19 mouse cellular contexts compared by ENCODE assay signal in genomic region chr7:45767500-45767899, GRCm38 (mm10). TPM values are rescaled to one million over a fixed set of nuclear protein-coding genes. Genes with fewer than 3 reads are reported as not detected.
"Had no signal": no experiment of that assay in that cellular context is flagged by ENCODE, and none has a peak within 500 bp of the region (broad histone marks: within the 10 kb centered on the region; RNA-seq: fewer than 3 reads in every experiment).

No protein-coding gene starts in this region.

- H3K4me3 ChIP-seq: left cerebral cortex, adult 2 months; limb, embryonic 10.5 days; megakaryocyte, embryonic 14.5 days; midbrain, embryonic 15.5 days; neural tube, embryonic 12.5 days had no signal

- DNase-seq: kidney, adult 9 months; kidney, postnatal 25 days; lung, postnatal 10 days; right cerebral cortex, postnatal 4 days; thymus, postnatal 4 days had no signal

- H3K27ac ChIP-seq: left cerebral cortex, adult 2 months; limb, embryonic 10.5 days; macrophage; midbrain, embryonic 15.5 days; neural tube, embryonic 12.5 days had no signal

- H3K4me2 ChIP-seq: liver, embryonic 11.5 days; midbrain, embryonic 11.5 days; midbrain, embryonic 15.5 days; neural tube, embryonic 12.5 days had no signal

- H3K36me3 ChIP-seq: limb, embryonic 10.5 days; midbrain, embryonic 15.5 days; neural tube, embryonic 12.5 days had no signal

- H3K9me3 ChIP-seq: limb, embryonic 10.5 days; midbrain, embryonic 15.5 days; neural tube, embryonic 12.5 days had no signal

- H3K9ac ChIP-seq: midbrain, embryonic 15.5 days; neural tube, embryonic 12.5 days had no signal

- H3K4me1 ChIP-seq: limb, embryonic 10.5 days; midbrain, embryonic 15.5 days; neural tube, embryonic 12.5 days had no signal

- ATAC-seq: midbrain, embryonic 15.5 days had no signal

- H3K27me3 ChIP-seq: midbrain, embryonic 15.5 days; neural tube, embryonic 12.5 days had no signal

RNA-seq across cellular contexts. Expression of gene Lmtk3, which starts 16.0 kb away (rescaled TPM):
- total RNA-seq: monocyte, adult 5-6 weeks; neutrophil, adult 5-6 weeks had no signal
- polyA plus RNA-seq: liver, embryonic 16.5 days had no signal

RNA-seq across cellular contexts. Expression of gene Sult2b1, which starts 17.0 kb away (rescaled TPM):
- total RNA-seq: monocyte, adult 5-6 weeks; neutrophil, adult 5-6 weeks had no signal

RNA-seq across cellular contexts. Expression of gene Spaca4, which starts 41.9 kb away (rescaled TPM):
- total RNA-seq: layer of hippocampus, postnatal 25 days; left cerebral cortex, adult 2 months; left cerebral cortex, postnatal 14 days; monocyte, adult 5-6 weeks; neutrophil, adult 5-6 weeks had no signal
- polyA plus RNA-seq: limb, embryonic 10.5 days; limb, embryonic 14.5 days; liver, embryonic 11.5 days; liver, embryonic 16.5 days; macrophage; midbrain, embryonic 11.5 days; midbrain, embryonic 15.5 days; neural tube, embryonic 12.5 days had no signal

RNA-seq across cellular contexts. Expression of gene Fam83e, which starts 46.5 kb away (rescaled TPM):
- polyA plus RNA-seq: macrophage had no signal
